Mouse (Mus musculus) ES-Bruce4 (cell line): ENCODE data around the gene Tmem107.

Source experiments
- CTCF ChIP-seq: IDR thresholded peaks from one replicate; pipeline ENCODE4 v1.8.1; 2011; ENCODE audit warnings: low read depth, low read length
- POLR2A ChIP-seq: IDR thresholded peaks from one replicate; pipeline ENCODE4 v1.8.1; 2011; ENCODE audit warnings: low read length; ENCODE audit not compliant: insufficient read depth

DNA sequence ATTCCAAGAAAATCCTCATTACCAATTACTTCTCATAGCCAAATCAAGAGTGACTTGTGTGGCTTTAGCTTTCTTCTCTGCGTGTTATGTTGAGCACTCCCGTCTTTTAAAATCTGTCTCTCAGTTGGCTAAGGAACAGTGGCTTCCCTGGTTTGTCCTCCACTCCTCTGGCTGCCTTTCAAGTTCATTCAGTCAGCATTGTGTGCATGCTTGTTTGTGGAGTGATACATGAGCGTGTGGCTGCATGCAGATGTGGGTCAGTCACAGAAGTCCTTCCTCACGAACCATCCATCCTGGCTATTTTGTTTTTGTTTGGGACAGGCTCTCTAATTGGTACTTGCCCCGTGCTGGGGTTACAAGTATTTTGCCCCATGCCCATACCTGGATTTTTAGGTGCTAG is 6.0 kb downstream of the Tmem107 start:
- TF ChIP-seq CTCF, result no peak
- no peak for TF ChIP-seq POLR2A
